Mouse (Mus musculus): ENCODE results near the gene Apoa2.

Apoa2 gene

DNA sequence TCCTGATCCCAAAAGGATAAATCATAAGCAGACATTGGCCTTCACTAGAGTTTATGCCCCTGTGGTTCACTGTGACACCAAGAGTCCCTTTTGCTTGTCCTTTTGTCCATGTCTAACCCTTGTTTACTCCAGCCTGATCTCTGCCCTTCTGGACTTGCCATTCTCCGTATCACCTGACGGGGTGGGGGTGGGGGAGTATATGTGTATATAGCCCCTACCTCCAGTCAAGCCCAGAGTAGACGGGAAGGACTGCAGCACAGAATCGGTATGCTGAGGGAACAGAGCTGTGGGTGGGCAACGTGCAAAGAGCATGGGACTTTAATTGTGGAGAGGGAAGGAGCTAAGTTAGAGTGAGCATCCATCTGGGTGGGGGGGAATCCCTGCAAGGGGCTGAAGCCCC is at the start of gene Apoa2:
Gene Apoa2, plus strand, starts transcription at position 198 of the 400 bp plus-strand sequence.
- DNase-seq (ENCODE audit: low read depth, low spot score): no peak

- DNase-seq (ENCODE audit: low read depth, low spot score): no peak
Measured at GRCm38 (mm10) chr1:171179487-171180171, 45.2 kb upstream of the Apoa2 start.

DNA sequence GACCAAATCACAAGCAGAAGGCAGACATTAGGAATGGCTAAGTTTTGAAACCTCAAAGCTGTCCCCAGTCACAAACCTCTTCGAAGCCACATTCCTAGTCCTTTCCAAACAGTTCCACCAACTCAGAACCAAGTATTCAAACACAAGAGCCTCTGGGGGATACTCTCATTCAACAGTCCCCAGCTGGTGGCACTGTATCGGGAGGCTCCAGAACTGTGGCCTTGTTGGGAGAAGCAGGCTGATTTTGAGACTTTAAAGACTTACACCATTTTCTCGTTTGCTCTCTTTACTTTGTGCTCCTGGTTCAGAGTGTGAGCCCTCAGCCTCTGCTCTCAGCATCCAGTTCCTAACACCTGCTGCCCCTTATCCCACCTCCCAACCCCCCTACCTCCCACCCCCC is 41.8 kb upstream of the Apoa2 start:
- no peak for DNase-seq (ENCODE audit: low read depth, low spot score)

- DNase-seq (ENCODE audit: low read depth, low spot score): no peak
Measured at GRCm38 (mm10) chr1:171183620-171184019, 41.2 kb upstream of the Apoa2 start.

GRCm38 (mm10) chr1:171184314-171184713 is 40.5 kb upstream of the Apoa2 start:
- DNase-seq (ENCODE audit: low read depth, low spot score): peak; percentile 57

GRCm38 (mm10) chr1:171185655-171186054 is 39.2 kb upstream of the Apoa2 start:
- DNase-seq (ENCODE audit: low read depth, low spot score): no peak

DNA sequence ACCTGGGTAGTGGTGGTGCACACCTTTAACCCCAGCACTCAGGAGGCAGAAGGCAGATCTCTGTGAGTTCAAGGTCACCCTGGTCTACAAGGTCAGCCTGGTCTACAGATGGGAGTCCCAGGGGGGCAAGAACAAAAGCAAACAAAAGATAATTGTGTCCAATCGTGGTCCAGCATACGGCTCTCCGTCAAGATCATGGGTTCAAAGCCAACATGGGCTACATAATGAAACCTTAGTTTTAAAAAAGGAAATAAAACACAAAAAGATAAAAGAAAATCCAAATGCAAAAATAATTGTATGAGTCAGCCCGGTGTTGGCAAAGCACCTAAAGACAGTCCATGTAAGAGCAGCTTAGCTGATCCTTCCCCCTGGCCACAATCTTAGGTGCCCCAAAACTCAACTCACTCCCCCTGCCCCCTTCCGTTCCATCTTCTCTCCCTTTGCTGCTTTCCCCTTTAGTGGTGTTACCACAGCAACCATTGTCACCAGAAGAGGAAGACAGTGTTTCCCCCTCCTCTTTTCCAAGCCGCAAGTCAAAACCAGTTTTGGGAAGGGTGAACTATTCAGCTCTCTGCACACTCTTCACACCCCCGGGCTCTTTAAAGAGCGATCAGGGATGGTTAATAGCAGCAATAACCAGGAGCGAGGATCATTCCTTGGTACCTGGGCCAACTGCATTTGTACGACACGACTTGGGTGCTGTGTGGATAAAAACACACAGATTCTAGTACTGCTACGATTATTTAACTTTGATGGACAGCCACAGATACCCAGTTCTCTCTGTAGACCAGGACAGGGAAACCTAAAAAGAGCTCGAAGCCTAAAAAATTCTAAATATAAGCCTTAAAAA is 36.8 kb upstream of the Apoa2 start:
- no peak for DNase-seq (ENCODE audit: low read depth, low spot score)

GRCm38 (mm10) chr1:171189046-171189445 is 35.8 kb upstream of the Apoa2 start:
- DNase-seq (ENCODE audit: low read depth, low spot score): no peak

- no peak for DNase-seq (ENCODE audit: low read depth, low spot score)
Measured at GRCm38 (mm10) chr1:171189476-171190114, 35.3 kb upstream of the Apoa2 start.

DNA sequence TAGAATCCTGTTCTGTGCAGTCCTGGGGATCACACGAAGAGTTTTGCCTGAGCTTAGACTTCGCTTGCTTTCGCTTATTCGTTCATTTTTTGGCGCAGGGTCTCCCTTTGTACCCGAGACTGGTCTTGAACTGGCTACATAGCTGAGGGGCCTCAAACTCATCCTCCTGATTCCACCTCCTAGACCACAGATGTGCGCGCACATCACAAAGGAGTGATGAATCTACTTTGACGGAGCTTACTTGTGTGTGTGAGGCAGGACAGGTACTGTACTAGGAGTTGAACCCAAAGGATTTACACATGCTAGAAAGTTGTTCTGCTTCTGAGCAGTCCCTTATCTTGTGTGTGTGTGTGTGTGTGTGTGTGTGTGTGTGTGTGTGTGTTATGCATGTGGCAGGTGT is 34.0 kb upstream of the Apoa2 start:
- DNase-seq (ENCODE audit: low read depth, low spot score): no peak

- DNase-seq (ENCODE audit: low read depth, low spot score): no peak
Measured at GRCm38 (mm10) chr1:171192283-171192682, 32.6 kb upstream of the Apoa2 start.

DNA sequence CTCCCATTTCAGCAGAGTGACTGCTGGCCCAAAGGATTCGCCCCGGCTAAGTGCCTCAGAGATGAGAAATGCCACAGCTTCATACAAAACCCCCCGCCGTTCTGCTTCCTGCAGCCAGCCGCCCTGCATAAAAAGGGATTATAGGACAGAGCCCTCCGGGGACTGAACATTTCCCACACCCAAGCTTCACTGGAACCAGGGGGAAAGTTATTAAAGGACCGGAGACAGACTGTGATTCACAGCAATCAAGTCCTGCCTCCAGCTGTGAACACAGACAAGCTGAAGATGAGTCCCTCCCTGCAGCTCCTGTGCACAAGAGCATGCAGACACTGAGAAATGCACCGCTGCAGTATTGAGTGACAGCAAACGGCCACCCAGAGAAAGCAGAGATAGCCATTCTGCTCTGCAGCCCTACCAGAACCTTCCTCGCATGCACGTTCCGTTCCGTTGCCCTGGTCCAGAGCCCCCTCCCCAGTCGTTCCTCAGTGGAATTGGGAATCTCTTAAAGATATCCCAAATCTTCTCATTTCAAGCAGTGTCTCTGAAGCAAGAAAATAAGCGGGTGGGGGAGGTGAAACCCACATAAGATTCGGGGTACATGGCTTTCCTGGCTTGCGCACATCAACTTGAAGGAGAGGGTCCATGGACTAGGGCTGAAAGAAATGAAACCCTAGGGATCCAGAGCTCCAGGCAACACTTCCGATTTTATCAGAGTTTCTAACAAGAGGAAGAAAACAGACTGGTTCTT is 31.6 kb upstream of the Apoa2 start:
- no peak for DNase-seq (ENCODE audit: low read depth, low spot score)

GRCm38 (mm10) chr1:171193911-171194830 is 30.7 kb upstream of the Apoa2 start:
- no peak for DNase-seq (ENCODE audit: low read depth, low spot score)

- DNase-seq (ENCODE audit: low read depth, low spot score): no peak
Measured at GRCm38 (mm10) chr1:171195046-171195822, 29.6 kb upstream of the Apoa2 start.

DNA sequence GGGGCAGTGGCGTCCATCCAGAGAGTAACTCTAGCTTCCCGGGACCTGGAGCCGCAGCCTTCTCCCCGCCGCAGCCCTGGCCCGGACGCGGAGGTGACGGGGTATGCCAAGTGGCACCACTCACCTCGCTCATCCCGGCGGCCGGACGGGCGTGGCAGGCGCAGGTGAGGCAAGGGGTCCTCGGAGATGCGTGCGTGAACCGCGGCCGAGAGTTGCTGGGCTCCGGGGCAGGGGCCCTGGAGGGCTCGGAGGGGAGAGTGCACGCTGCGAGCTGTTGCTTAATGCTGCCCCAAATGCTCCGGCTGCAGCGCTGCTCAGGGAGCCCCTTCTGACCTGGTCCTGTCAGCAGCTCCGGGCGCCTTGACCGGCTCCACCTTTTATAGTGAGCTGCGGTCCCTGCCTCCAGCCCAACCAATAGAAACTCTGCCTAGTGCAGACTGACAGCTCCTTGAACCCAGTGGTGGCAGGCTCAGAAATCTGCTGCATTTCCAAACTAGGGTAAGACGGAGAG is 28.9 kb upstream of the Apoa2 start, which contains the start of gene Pcp4l1:
Gene Pcp4l1, minus strand, starts transcription at position 382 of the 511 bp plus-strand sequence.
- no peak for DNase-seq (ENCODE audit: low read depth, low spot score)

DNA sequence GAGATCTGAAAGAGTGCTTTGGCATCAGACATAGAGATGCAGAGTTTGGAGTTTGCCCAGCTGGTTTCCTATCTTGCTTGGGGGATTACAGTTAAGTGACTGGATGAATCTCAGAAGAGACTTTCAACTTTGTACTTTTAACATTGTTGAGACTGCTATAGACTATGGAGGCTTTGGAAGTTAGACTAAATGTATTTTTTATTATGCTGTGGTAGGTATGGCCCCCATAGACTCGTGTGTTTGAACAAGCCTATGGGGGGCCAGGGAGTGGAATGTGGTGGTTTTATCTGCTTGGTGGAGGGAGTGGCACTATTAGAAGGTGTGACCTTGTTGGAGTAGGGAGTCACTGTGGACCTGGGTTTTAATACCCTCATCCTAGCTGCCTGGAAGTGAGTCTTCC is 25.3 kb upstream of the Apoa2 start:
- DNase-seq (ENCODE audit: low read depth, low spot score): no peak

- DNase-seq (ENCODE audit: low read depth, low spot score): no peak
Measured at GRCm38 (mm10) chr1:171200769-171201168, 24.1 kb upstream of the Apoa2 start.

GRCm38 (mm10) chr1:171203471-171204248 is 21.2 kb upstream of the Apoa2 start:
- no peak for DNase-seq (ENCODE audit: low read depth, low spot score)

DNA sequence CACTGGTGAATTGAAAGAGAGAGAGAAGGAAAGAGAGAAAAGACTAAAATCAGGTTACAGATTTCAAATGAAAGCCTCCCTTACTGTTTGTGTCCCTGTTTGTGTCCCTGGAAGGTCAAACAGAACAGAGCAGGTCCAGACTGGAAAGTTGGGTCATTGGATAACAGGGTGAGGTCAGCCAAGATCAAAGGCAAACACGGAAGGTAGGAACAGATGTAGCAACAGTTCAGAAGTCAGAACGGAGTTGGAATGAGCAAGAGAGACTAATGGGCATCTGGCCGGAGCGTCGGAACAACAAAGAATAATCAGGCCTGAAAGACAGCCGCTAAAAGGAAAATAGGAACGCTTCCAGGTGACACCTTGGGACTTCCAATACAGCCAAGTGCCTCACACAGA is 20.6 kb upstream of the Apoa2 start:
- DNase-seq (ENCODE audit: low read depth, low spot score): no peak

All from CD4-positive helper T cell, adult 2 months (primary cell).